Mouse (Mus musculus): ENCODE data around the gene Zfp770.

DNA sequence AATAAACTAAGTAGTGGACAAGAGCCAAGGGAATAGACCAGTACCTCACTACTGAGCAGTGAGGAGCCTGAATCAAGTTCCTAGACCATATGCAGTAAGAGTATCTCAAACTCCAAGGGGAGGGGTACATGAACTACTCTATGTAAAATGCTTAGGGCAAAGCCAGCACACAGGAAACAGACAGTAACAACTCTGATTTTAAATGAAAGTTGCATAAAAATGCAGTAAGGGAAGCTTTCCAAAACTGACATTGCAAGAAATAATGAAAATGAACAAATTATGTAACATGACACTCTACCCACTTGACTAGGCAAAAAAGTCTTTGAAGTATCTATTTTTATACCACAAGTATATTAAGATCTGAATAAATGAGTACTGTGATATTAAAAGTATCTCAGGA, 33.4 kb downstream of the Zfp770 start:
- TF ChIP-seq POLR2A (IDR thresholded peaks at IDR 0.05; ENCODE audit: extremely low read depth, insufficient read depth, low read length) (no peak), CTCF (IDR thresholded peaks at IDR 0.05; ENCODE audit: low read depth, low read length) (no peak)

Data from liver, adult 2 months (tissue).